Mouse (Mus musculus) cerebellum, adult (tissue): ENCODE results near the gene Tph1.

Experiments used
- ATAC-seq: cut with Nextera tagmentation; 2 replicates; pipeline ENCODE4 v1.9.2; 2017; ENCODE audit warnings: mild to moderate bottlenecking, moderate library complexity, mixed read lengths; ENCODE audit not compliant: insufficient number of reproducible peaks, low FRiP score, low TSS enrichment

The Tph1 gene

DNA sequence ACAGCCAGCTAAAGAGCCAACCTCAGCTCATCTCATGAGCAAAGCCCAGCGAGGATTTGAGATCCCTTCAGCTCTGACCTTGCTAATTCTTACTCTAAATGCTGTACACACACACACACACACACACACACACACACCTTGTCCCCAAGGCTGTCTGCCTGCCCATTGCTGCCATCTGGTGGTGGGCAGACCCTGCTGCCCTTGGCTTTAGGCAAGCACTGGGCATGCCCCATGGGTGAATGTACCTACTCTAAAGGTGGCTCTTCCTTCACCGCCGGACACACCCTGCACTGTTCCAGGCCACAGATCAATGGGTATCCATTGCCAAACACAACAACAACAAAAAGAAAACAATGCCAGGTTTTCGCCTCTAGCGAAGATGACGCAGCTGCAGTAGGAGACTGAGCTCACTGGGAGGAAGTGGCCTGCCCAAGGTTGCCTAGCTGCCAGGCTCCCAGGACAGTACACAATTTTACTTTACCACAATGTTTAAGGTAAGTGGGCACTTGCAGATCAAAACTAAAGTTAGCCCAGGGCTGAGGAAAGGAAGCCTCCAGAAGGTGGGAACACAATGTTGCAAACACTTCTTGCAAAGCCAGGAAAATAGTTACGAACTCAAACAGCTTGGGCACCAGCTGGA, 65.8 kb downstream of the Tph1 start:
- ATAC-seq, result peak; percentile 18; the same call in 1 of the 2 replicates

DNA sequence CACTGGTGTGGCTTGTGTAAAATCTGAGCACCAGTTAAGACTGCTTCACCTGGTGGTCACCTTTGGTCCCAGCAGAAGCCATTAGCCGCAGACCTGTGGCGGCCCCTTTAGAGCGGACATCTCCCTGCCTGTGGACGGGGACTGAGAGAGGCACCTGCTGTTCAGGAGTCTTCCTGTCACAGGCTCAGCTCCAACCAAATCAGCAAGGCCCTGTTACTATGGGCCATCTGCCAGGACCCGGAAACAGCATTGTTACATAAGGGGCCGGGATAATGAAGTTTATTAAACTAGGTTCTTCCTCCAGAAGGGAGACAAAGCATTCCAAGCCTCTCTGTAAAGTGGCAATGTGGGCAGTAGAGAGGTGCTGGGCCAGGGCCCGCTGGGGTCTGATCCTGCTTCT, 69.3 kb downstream of the Tph1 start:
- peak; percentile 69; the same call in 1 of the 2 replicates for ATAC-seq

- ATAC-seq, result no peak
Measured at GRCm38 (mm10) chr7:46602079-46602478, 70.3 kb downstream of the Tph1 start.

DNA sequence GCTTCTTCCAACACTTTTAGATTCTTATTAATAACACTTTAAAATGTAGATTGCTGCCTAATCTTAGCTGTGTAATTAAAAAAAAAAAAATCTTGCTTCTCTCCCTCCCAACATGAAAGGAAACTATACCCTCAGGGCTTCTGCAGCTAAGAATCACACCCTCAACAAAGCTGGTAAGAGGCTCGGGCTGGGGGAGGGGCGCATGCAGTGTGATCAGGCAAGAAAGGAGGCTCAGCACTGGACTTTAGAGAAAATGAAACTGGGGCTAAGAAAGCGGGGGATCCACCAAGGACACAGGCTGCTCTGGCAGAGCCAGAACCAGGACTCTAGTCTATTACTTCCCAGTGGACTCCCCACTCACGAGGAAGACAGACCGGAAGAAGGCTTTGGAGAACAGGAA, 71.2 kb downstream of the Tph1 start:
- ATAC-seq, result no peak

DNA sequence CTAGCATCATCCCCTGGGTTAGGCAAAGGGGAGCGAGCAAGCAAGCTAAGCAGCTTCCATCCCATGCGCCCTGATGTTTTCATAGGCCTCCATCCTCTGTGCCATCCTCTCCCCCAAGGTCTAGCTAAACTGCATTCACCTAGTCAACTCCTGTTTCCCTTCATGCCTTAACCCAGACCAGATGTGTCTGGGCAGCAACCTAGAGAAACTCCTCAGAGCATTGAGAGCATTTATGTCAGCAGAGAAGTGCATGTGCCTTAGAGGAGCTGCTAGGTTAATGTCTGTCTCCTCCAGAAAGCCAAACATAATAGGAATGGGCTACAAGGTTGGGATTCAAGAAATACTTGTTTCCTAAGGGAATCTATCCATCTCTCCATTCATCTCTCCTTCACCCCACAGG, 75.3 kb downstream of the Tph1 start:
- ATAC-seq, result no peak
